Mouse (Mus musculus) CD4-positive, CD25-positive, alpha-beta regulatory T cell, adult 2 months (primary cell): Measurements from ENCODE around the gene Sh2b2.
"Not testable (repeated sequence)": the region's sequence is repeated elsewhere in the genome, so short reads cannot be mapped to it uniquely, and the experiment has no call there.

Source experiments
- DNase-seq: peaks from one replicate; pipeline ENCODE4 v3.0.0-alpha.2; 2012; ENCODE audit warnings: low read depth, low spot score

Gene Sh2b2

GRCm38 (mm10) chr5:136240381-136240780 lies 6.0 kb downstream of the Sh2b2 start:
- no peak for DNase-seq

GRCm38 (mm10) chr5:136237607-136238006 lies 8.7 kb downstream of the Sh2b2 start:
- no peak for DNase-seq

- DNase-seq: no peak
Measured at GRCm38 (mm10) chr5:136236611-136237010, 9.7 kb downstream of the Sh2b2 start.

- no peak for DNase-seq
Measured at GRCm38 (mm10) chr5:136230348-136231035, 15.9 kb downstream of the Sh2b2 start.

GRCm38 (mm10) chr5:136226246-136226876 lies 20.0 kb downstream of the Sh2b2 start:
- no peak for DNase-seq

GRCm38 (mm10) chr5:136218585-136218984 lies 27.8 kb downstream of the Sh2b2 start:
- no peak for DNase-seq

- no peak for DNase-seq
Measured at GRCm38 (mm10) chr5:136217932-136218381, 28.4 kb downstream of the Sh2b2 start.

GRCm38 (mm10) chr5:136217004-136217665 lies 29.2 kb downstream of the Sh2b2 start:
- no peak for DNase-seq

GRCm38 (mm10) chr5:136215958-136216357 lies 30.4 kb downstream of the Sh2b2 start:
- DNase-seq: no peak

- DNase-seq: peak; percentile 32
Measured at GRCm38 (mm10) chr5:136215211-136215610, 31.1 kb downstream of the Sh2b2 start.

- DNase-seq: no peak
Measured at GRCm38 (mm10) chr5:136213716-136214115, 32.6 kb downstream of the Sh2b2 start.

GRCm38 (mm10) chr5:136212716-136213115 lies 33.6 kb downstream of the Sh2b2 start:
- no peak for DNase-seq

GRCm38 (mm10) chr5:136211341-136212102 lies 34.8 kb downstream of the Sh2b2 start:
- DNase-seq: not testable (repeated sequence)

- no peak for DNase-seq
Measured at GRCm38 (mm10) chr5:136210549-136210948, 35.8 kb downstream of the Sh2b2 start.

- peak; percentile 73 for DNase-seq
Measured at GRCm38 (mm10) chr5:136201832-136202231, 44.5 kb downstream of the Sh2b2 start.

GRCm38 (mm10) chr5:136199526-136199925 lies 46.8 kb downstream of the Sh2b2 start:
- peak; percentile 35 for DNase-seq

GRCm38 (mm10) chr5:136198474-136199391 lies 47.6 kb downstream of the Sh2b2 start, which contains the start of gene Prkrip1:
Prkrip1 (minus strand) TSS chr5:136198963.
- peak; percentile 98 for DNase-seq

GRCm38 (mm10) chr5:136191870-136192269 lies 54.5 kb downstream of the Sh2b2 start:
- no peak for DNase-seq

- DNase-seq: peak; percentile 88
Measured at GRCm38 (mm10) chr5:136186723-136187122, 59.6 kb downstream of the Sh2b2 start.

- DNase-seq: no peak
Measured at GRCm38 (mm10) chr5:136183766-136184165, 62.6 kb downstream of the Sh2b2 start.

GRCm38 (mm10) chr5:136182830-136183229 lies 63.5 kb downstream of the Sh2b2 start:
- DNase-seq: no peak
